Mouse (Mus musculus): Measurements from ENCODE around the gene Olfr657.

Gene Olfr657

DNA sequence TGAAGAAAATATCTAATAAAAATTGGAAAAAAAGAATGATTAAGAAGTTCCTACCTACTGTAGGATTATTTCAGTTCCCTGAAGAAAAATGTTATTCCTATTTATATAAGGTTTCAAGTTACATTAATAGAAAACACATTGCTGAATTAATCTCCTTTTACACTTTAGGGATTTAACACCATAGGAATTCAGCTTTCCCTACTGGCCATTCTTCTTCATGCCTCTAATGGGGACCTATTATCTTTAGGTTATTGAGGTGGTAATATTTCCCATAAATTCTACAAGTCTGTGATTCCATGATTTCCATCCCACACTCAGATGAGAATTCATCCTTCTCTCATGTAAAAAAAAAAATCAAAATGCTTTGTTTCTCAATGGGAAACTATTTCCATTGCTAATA, at the start of gene Olfr657:
Gene Olfr657 (plus strand): TSS at position 301 of the 400 bp plus-strand sequence.
- DNase-seq: no peak

DNA sequence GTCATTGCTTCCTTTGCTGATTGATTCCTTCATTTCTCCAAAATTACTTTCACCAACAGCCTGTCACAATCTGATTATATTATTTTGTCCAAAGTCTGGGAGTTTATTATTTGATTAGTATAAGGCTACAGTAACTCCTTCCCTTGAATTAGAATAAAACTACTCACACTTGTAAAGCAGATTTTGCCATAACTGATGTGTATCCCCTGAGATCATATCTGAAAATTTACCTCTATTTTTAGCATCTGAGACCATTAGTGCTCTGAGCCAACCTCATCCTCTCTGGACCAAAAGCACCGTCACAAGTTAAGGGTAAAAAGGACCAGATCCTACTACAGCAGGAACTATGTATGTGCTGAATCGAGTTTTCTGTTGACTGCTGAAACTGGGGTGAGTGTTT, 47.6 kb upstream of the Olfr657 start, which contains the start of gene Olfr653:
Gene Olfr653 (plus strand): TSS at position 301 of the 400 bp plus-strand sequence.
- DNase-seq: no peak

DNA sequence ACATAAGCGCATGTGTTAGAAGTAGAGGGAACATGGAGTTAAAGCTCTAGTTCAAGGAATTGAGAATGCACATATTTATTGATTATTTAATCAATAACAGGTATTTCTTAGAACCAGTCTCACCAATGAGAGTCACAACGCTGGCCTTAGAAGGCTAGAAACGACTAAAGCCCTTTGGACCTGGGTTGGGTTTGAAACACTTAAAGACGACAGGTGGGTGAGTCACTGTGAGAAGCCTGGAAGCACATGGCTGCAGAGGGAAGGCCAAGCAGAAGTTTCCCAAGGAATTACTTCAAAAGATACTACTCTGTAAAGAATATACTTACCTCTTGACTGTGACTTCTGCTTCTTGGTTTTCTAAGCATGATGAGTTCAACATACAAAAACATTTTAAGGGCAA, 43.7 kb upstream of the Olfr657 start:
- no peak for DNase-seq

DNA sequence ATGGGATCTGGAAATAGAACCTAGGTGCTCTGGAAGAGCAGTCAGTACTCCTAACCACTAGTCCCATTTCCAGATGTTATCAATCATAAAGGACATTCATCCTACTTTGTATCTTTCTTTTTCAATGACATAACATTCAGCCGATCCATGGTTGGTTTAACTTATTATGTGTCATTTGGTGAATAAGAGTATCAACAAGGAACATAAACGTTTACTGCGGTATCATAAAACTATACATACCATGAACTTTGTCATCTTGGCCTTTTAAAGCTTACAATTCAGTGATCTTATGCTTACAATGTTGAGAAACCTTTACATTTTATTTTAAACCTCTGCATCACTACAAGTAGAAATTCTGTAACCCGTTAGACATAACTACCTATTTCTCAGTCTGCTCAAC, 43.2 kb upstream of the Olfr657 start:
- DNase-seq: no peak

DNA sequence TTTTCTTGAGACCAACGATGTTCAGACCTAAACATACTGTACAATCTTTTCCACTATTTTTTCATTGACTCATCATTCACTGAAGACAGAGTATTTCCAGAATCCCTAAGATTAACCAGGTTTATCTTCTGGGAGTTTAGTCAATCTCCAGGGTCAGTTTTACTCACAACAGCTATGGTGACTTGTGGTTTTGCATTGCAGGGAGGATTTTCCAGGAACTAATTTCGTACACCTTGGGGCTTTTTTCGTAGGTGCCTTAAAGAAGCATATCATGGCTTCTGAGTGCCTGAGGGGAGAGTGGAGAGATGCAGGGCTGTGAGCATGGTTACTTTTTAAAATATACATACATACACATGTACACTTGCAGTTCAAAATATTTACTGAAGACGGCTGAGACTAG, 37.9 kb upstream of the Olfr657 start, which contains the start of gene Olfr654:
Gene Olfr654 (plus strand): TSS at position 301 of the 400 bp plus-strand sequence.
- no peak for DNase-seq

DNA sequence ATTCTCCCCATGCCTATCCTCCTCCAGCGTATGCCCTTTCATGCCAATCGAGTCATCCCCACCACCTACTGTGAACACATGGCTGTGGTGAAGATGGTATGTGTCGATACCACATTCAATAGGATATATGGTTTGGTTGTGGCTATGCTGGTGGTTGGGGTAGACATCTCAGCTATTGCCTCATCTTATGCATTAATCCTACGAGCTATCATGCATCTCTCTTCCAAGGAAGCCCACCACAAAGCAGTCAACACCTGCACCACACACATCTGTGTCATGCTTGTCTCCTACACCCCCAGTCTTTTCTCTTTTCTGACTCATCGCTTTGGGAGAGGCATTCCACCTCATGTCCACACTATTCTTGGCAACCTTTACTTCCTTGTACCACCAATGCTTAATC, 36.3 kb upstream of the Olfr657 start:
- DNase-seq: no peak

DNA sequence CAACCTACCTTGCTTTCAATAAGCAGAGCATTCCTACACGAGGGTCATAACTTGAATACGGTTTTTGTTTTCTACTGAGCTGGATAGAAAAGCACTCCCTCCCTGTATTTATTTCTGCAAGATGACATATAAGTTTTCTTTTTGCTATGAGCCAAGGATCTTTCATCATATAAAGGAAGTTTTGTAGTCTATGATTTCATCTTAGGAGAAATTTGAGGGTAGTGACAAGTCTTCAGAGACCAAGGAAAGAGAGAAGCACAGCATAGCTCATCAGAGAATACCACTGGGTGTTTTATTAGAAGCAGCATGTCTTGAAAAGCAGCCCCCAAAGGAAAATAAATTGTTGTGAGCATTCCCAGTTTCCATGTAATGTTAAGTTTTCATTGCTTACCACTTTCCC, 22.9 kb upstream of the Olfr657 start, which contains the start of gene Olfr655:
Gene Olfr655 (minus strand): TSS at position 101 of the 400 bp plus-strand sequence.
- no peak for DNase-seq

DNA sequence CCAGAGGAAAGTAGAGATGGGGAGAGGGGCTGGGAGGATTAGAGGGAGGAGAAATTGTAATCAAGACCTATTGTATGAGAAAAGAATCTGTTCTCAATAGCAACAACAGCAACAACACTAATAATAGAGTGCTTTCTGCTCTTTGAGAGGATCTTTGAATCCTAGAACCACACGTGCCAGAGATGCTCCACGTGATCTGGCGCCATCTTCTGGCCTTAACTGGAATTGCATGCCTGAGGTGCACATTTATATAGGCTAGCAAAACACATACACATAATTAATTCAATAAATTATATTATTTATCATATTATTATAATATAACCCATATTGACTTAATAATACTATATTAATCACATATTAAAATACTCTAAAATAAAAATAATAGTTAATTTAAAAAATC, 21.4 kb upstream of the Olfr657 start:
- DNase-seq: no peak

DNA sequence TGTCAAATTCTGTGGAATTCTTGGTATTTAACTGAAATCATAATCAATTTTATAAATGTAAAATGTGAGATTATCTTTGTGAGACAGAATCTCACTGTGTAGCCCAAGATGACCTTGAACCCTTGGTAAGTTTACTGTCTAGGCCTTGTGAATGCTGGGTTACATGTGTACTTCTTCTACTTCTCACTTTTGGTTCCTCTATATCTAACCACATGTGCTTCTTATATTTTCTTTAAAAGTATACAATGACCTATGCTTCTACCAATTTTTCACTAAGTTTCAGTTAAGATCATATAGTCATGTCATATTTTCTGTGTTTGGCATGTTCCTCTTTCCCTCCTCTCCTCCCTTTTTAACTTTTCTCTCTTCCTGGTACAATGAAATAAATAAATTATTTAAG, 19.9 kb upstream of the Olfr657 start:
- DNase-seq: no peak

DNA sequence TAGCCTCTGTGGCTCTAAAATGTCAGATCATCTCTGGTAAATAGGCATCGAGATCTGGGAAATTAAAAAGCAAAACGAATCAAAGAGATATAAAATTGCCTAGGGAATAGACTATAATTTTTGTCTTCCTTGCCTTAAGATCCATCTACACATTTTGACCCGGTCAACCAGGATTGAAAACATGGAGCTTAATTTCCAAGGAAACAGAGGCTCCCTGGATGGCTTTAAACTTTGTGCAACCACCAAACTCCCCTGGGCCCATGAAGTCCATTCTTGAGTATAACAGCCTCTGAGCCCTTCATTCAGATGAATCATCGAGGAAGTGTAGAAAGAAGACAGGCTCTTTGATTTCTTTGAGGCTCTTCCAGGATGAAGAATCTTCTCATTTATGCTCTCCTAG, 10.9 kb upstream of the Olfr657 start, which contains the start of gene Olfr656:
Gene Olfr656 (plus strand): TSS at position 301 of the 400 bp plus-strand sequence.
- DNase-seq: no peak

DNA sequence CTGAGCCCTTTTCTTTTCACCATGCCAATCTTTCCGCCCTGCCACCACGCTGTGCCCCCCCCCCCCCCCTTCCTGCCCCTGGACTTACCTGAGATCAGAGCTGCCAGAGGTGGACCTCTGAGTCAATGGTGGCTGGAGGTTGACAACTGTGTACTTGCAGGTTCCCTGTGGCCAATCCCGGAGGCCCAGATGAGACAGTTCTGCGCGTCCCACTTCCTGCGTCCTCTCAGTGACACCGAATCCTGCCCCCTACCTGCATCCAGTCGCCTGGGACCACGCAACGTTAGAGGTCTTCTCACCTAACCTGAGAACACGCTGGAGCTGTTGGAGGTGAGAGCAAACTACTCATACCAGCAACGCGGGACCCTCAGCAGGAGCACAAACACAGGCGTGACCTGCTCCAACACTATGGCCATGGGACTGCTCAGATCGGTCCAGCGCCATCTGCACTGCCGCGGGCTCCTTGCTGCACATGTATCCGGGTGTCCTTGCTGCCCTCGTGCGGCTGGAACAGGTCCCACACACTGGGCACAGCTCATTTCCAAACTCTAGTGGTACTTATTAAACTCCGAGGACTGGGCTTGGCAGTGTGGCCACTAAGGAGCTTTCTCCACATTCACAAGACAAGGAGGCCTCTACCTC, 22.4 kb downstream of the Olfr657 start, which contains the start of gene Olfr658:
Gene Olfr658 (minus strand): TSS at position 465 of the 642 bp plus-strand sequence.
- peak; percentile 8 for DNase-seq

DNA sequence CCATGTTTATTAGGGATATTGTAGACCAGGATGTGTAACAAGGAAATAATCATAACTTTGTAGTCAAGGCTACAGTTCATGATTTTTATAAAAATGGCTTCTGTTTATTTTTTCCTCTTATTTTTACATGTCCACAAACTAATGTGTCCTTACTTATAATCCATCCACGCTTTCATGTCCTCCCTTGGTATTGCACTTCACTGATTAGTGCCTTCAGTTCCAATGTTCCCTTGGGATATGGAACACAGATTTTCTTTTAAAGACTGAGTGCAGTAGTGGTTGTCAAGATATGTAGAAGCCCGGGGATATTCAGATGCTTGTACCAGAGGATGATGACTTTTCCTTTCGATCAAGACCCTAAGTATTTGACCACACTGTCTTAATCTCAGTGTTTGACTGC, 41.9 kb downstream of the Olfr657 start, which contains the start of gene Olfr659:
Gene Olfr659 (plus strand): TSS at position 301 of the 400 bp plus-strand sequence.
- no peak for DNase-seq

DNA sequence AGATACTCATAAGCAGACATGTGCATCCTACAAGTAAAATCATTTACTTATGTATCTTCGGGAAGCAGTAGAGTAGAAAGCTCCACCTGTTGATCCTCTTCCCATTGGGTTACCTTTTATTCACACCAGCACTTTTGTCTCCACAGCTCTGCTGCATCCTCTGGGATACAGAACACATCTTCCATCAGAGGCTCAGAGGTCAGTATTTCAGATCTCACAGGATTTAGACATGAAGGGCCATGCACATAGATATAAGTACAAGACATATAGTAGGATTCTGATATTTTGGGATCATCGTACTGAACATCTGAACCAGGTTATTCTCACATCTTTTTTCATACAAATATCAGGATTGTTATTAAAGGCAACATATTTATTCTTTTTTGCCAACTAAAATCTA, 61.6 kb downstream of the Olfr657 start, which contains the start of gene Olfr661:
Gene Olfr661 (plus strand): TSS at position 301 of the 400 bp plus-strand sequence.
- no peak for DNase-seq

Measured in right cerebral cortex, postnatal 25 days (tissue).